Mouse (Mus musculus): Measurements from ENCODE around the gene Gm4353. TPM values are rescaled to one million over a fixed set of nuclear protein-coding genes. Genes with fewer than 3 reads are reported as not detected.
A peak's percentile ranks its signal among the peaks of the same experiment; 100 is the strongest.
"Not testable (repeated sequence)": the region's sequence is repeated elsewhere in the genome, so short reads cannot be mapped to it uniquely, and the experiment has no call there.

The Gm4353 gene
- polyA plus RNA-seq (2016; fragmentation: Nextera tagmentation; extraction: Ambion mirVana) = 0.41 and 0.90 TPM in 2 replicates

- 94% methylated on average over 11 of the region's 11 CpGs for WGBS
- not testable (repeated sequence) for H3K27ac ChIP-seq; H3K4me1 ChIP-seq; H3K27me3 ChIP-seq; H3K9me3 ChIP-seq (replicated peaks); H3K4me2 ChIP-seq (replicated peaks); H3K36me3 ChIP-seq; H3K9ac ChIP-seq; H3K4me3 ChIP-seq; ATAC-seq (ENCODE audit: low FRiP score)
Measured at GRCm38 (mm10) chr7:116084366-116084765, at the start of gene Gm4353. Gene Gm4353 (minus strand): TSS chr7:116084635.

GRCm38 (mm10) chr7:116132078-116132477, 47.6 kb upstream of the Gm4353 start:
- WGBS = 6% methylated on average over 5 of the region's 5 CpGs
- Histone ChIP-seq H3K4me2 (replicated peaks) (no peak overlapping the region), H3K4me3 (no peak overlapping the region), H3K27me3 (no peaks in the 10 kb centered on the region), H3K36me3 (no peaks in the 10 kb centered on the region), H3K9ac (no peak overlapping the region), H3K9me3 (replicated peaks) (no peaks in the 10 kb centered on the region), H3K4me1 (peaks cover 5% of the 10 kb centered on the region; the same call in 1 of the 2 replicates), H3K27ac (no peak overlapping the region)
- ATAC-seq (ENCODE audit: low FRiP score) = peak; percentile 64; the same call in 1 of the 2 replicates

GRCm38 (mm10) chr7:116131390-116131789, 47.0 kb upstream of the Gm4353 start:
- H3K4me3 ChIP-seq = no peak overlapping the region
- H3K36me3 ChIP-seq = no peaks in the 10 kb centered on the region
- H3K4me2 ChIP-seq (replicated peaks) = no peak overlapping the region
- WGBS = 30% methylated on average over 4 of the region's 4 CpGs
- H3K4me1 ChIP-seq = peaks cover 5% of the 10 kb centered on the region; the same call in 1 of the 2 replicates
- no peak overlapping the region for H3K9ac ChIP-seq
- no peaks in the 10 kb centered on the region for H3K9me3 ChIP-seq (replicated peaks)
- no peaks in the 10 kb centered on the region for H3K27me3 ChIP-seq
- no peak overlapping the region for H3K27ac ChIP-seq
- no peak for ATAC-seq (ENCODE audit: low FRiP score)

- Histone ChIP-seq H3K4me3 (no peak overlapping the region), H3K9ac (no peak overlapping the region), H3K27me3 (no peaks in the 10 kb centered on the region), H3K4me1 (peaks cover 5% of the 10 kb centered on the region; the same call in 1 of the 2 replicates), H3K36me3 (no peaks in the 10 kb centered on the region), H3K27ac (no peak overlapping the region), H3K9me3 (replicated peaks) (no peaks in the 10 kb centered on the region), H3K4me2 (replicated peaks) (no peak overlapping the region)
- no peak for ATAC-seq (ENCODE audit: low FRiP score)
- WGBS = 79% methylated on average over 10 of the region's 10 CpGs
Measured at GRCm38 (mm10) chr7:116129374-116129773, 44.9 kb upstream of the Gm4353 start.

GRCm38 (mm10) chr7:116128286-116128685, 43.9 kb upstream of the Gm4353 start:
- Histone ChIP-seq H3K36me3 (no peaks in the 10 kb centered on the region), H3K4me3 (no peak overlapping the region), H3K27ac (no peak overlapping the region), H3K27me3 (no peaks in the 10 kb centered on the region), H3K9ac (no peak overlapping the region), H3K4me1 (peaks cover 5% of the 10 kb centered on the region; the same call in 1 of the 2 replicates), H3K4me2 (replicated peaks) (no peak overlapping the region), H3K9me3 (replicated peaks) (no peaks in the 10 kb centered on the region)
- WGBS = 95% methylated on average over 8 of the region's 8 CpGs
- ATAC-seq (ENCODE audit: low FRiP score) = no peak

GRCm38 (mm10) chr7:116127052-116127451, 42.6 kb upstream of the Gm4353 start:
- no peaks in the 10 kb centered on the region for H3K9me3 ChIP-seq (replicated peaks)
- peaks cover 14% of the 10 kb centered on the region for H3K4me1 ChIP-seq
- 74% methylated on average over 2 of the region's 2 CpGs for whole genome bisulfite sequencing
- no peak overlapping the region for H3K27ac ChIP-seq
- no peak overlapping the region for H3K4me3 ChIP-seq
- H3K4me2 ChIP-seq (replicated peaks) = no peak overlapping the region
- H3K36me3 ChIP-seq = no peaks in the 10 kb centered on the region
- 0 out of 2 replicates have a peak overlapping the region, but pooled peaks have one; percentile 6 for H3K9ac ChIP-seq
- ATAC-seq (ENCODE audit: low FRiP score) = no peak
- no peaks in the 10 kb centered on the region for H3K27me3 ChIP-seq

GRCm38 (mm10) chr7:116125671-116126070, 41.2 kb upstream of the Gm4353 start:
- WGBS = 87% methylated on average over 7 of the region's 7 CpGs
- H3K4me2 ChIP-seq (replicated peaks) = no peak overlapping the region
- no peak overlapping the region for H3K9ac ChIP-seq
- H3K36me3 ChIP-seq = no peaks in the 10 kb centered on the region
- H3K4me1 ChIP-seq = peaks cover 17% of the 10 kb centered on the region
- no peaks in the 10 kb centered on the region for H3K9me3 ChIP-seq (replicated peaks)
- no peak for ATAC-seq (ENCODE audit: low FRiP score)
- no peaks in the 10 kb centered on the region for H3K27me3 ChIP-seq
- no peak overlapping the region for H3K4me3 ChIP-seq
- no peak overlapping the region for H3K27ac ChIP-seq

- WGBS = 83% methylated on average over 12 of the region's 12 CpGs
- Histone ChIP-seq H3K27ac (no peak overlapping the region), H3K9me3 (replicated peaks) (0 out of 2 replicates have a peak, but pooled peaks cover 4% of the 10 kb centered on the region), H3K4me2 (replicated peaks) (no peak overlapping the region), H3K9ac (no peak overlapping the region), H3K4me1 (peaks cover 21% of the 10 kb centered on the region), H3K36me3 (no peaks in the 10 kb centered on the region), H3K27me3 (no peaks in the 10 kb centered on the region), H3K4me3 (no peak overlapping the region)
- no peak for ATAC-seq (ENCODE audit: low FRiP score)
Measured at GRCm38 (mm10) chr7:116124057-116124456, 39.6 kb upstream of the Gm4353 start.

- no peak overlapping the region for H3K27ac ChIP-seq
- no peak overlapping the region for H3K9ac ChIP-seq
- ATAC-seq (ENCODE audit: low FRiP score) = no peak
- no peaks in the 10 kb centered on the region for H3K27me3 ChIP-seq
- no peaks in the 10 kb centered on the region for H3K36me3 ChIP-seq
- peaks cover 21% of the 10 kb centered on the region for H3K4me1 ChIP-seq
- 0 out of 2 replicates have a peak, but pooled peaks cover 4% of the 10 kb centered on the region for H3K9me3 ChIP-seq (replicated peaks)
- H3K4me3 ChIP-seq = no peak overlapping the region
- H3K4me2 ChIP-seq (replicated peaks) = no peak overlapping the region
- 85% methylated on average over 2 of the region's 2 CpGs for WGBS
Measured at GRCm38 (mm10) chr7:116123597-116123985, 39.2 kb upstream of the Gm4353 start.

GRCm38 (mm10) chr7:116122981-116123596, 38.7 kb upstream of the Gm4353 start:
- Histone ChIP-seq H3K9ac (no peak overlapping the region), H3K9me3 (replicated peaks) (0 out of 2 replicates have a peak, but pooled peaks cover 4% of the 10 kb centered on the region), H3K4me3 (no peak overlapping the region), H3K36me3 (no peaks in the 10 kb centered on the region), H3K4me1 (peaks cover 21% of the 10 kb centered on the region), H3K27me3 (no peaks in the 10 kb centered on the region), H3K4me2 (replicated peaks) (no peak overlapping the region), H3K27ac (no peak overlapping the region)
- 39% methylated on average over 13 of the region's 13 CpGs for WGBS
- peak; percentile 69 for ATAC-seq (ENCODE audit: low FRiP score)

- no peaks in the 10 kb centered on the region for H3K27me3 ChIP-seq
- H3K9me3 ChIP-seq (replicated peaks) = 0 out of 2 replicates have a peak, but pooled peaks cover 4% of the 10 kb centered on the region
- H3K4me3 ChIP-seq = no peak overlapping the region
- H3K9ac ChIP-seq = no peak overlapping the region
- H3K36me3 ChIP-seq = no peaks in the 10 kb centered on the region
- H3K4me1 ChIP-seq = peaks cover 21% of the 10 kb centered on the region
- H3K27ac ChIP-seq = no peak overlapping the region
- H3K4me2 ChIP-seq (replicated peaks) = no peak overlapping the region
- no peak for ATAC-seq (ENCODE audit: low FRiP score)
- WGBS = 43% methylated on average over 11 of the region's 11 CpGs
Measured at GRCm38 (mm10) chr7:116121202-116121601, 36.8 kb upstream of the Gm4353 start.

- ATAC-seq (ENCODE audit: low FRiP score) = no peak
- H3K9me3 ChIP-seq (replicated peaks) = 0 out of 2 replicates have a peak, but pooled peaks cover 4% of the 10 kb centered on the region
- H3K9ac ChIP-seq = no peak overlapping the region
- WGBS = 75% methylated on average over 4 of the region's 4 CpGs
- no peak overlapping the region for H3K4me3 ChIP-seq
- H3K4me1 ChIP-seq = peaks cover 21% of the 10 kb centered on the region
- H3K36me3 ChIP-seq = no peaks in the 10 kb centered on the region
- H3K27ac ChIP-seq = no peak overlapping the region
- H3K4me2 ChIP-seq (replicated peaks) = no peak overlapping the region
- no peaks in the 10 kb centered on the region for H3K27me3 ChIP-seq
Measured at GRCm38 (mm10) chr7:116120737-116121136, 36.3 kb upstream of the Gm4353 start.

GRCm38 (mm10) chr7:116119306-116119857, 34.9 kb upstream of the Gm4353 start:
- no peak overlapping the region for H3K27ac ChIP-seq
- H3K9me3 ChIP-seq (replicated peaks) = 0 out of 2 replicates have a peak, but pooled peaks cover 4% of the 10 kb centered on the region
- H3K27me3 ChIP-seq = no peaks in the 10 kb centered on the region
- ATAC-seq (ENCODE audit: low FRiP score) = no peak
- H3K4me2 ChIP-seq (replicated peaks) = no peak overlapping the region
- H3K36me3 ChIP-seq = no peaks in the 10 kb centered on the region
- 92% methylated on average over 1 of the region's 1 CpGs for WGBS
- H3K4me1 ChIP-seq = peaks cover 21% of the 10 kb centered on the region
- H3K4me3 ChIP-seq = no peak overlapping the region
- H3K9ac ChIP-seq = no peak overlapping the region
